Mouse (Mus musculus): Measurements from ENCODE around the gene Bhlhe40. TPM values are rescaled to one million over a fixed set of nuclear protein-coding genes. Genes with fewer than 3 reads are reported as not detected.
A peak's percentile ranks its signal among the peaks of the same experiment; 100 is the strongest.

The Bhlhe40 gene
- total and polyA plus RNA-seq, 3 experiments = 27.9 to 64.6 (median 31.1) TPM

- Histone ChIP-seq H3K9ac (ENCODE audit: low read depth, low read length) (no peak overlapping the region), H3K27me3 (ENCODE audit: control insufficient read depth, insufficient read depth, low read length) (no peaks in the 10 kb centered on the region), H3K4me1 (ENCODE audit: control insufficient read depth, insufficient read depth, low read length) (peaks cover 19% of the 10 kb centered on the region), H3K36me3 (ENCODE audit: control insufficient read depth, insufficient read depth, low read length) (peaks cover 17% of the 10 kb centered on the region), H3K79me2 (replicated peaks; ENCODE audit: control insufficient read depth, insufficient read depth, low read length) (no peaks in the 10 kb centered on the region), H3K4me3 (no peak overlapping the region), H3K27ac (peak overlapping the region; percentile 40; the same call in 1 of the 2 replicates)
- intact Hi-C loops (cut with DNase I) = no loop called here
- DNase-seq = no peak
- 91% methylated on average over 3 of the region's 3 CpGs for WGBS
- TF ChIP-seq CTCF (IDR thresholded peaks at IDR 0.05) = no peak
- no peak for TF ChIP-seq EP300 (IDR thresholded peaks at IDR 0.05; ENCODE audit: insufficient read depth, low read depth, low read length)
- TF ChIP-seq POLR2A (IDR thresholded peaks at IDR 0.05; ENCODE audit: insufficient read depth, low read depth, low read length) = no peak
Measured at GRCm38 (mm10) chr6:108670276-108670675, 9.8 kb downstream of the Bhlhe40 start.

GRCm38 (mm10) chr6:108670821-108671220 is 10.4 kb downstream of the Bhlhe40 start:
- TF ChIP-seq POLR2A (IDR thresholded peaks at IDR 0.05; ENCODE audit: insufficient read depth, low read depth, low read length) (0 out of 2 replicates have a peak, but pooled peaks have one; percentile 34), CTCF (IDR thresholded peaks at IDR 0.05) (no peak), EP300 (IDR thresholded peaks at IDR 0.05; ENCODE audit: insufficient read depth, low read depth, low read length) (peak; percentile 60)
- intact Hi-C loops (cut with DNase I) = no loop called here
- DNase-seq = peak; percentile 52 to 74
- Histone ChIP-seq H3K36me3 (ENCODE audit: control insufficient read depth, insufficient read depth, low read length) (peaks cover 12% of the 10 kb centered on the region), H3K9ac (ENCODE audit: low read depth, low read length) (no peak overlapping the region), H3K27ac (peak overlapping the region; percentile 40), H3K4me1 (ENCODE audit: control insufficient read depth, insufficient read depth, low read length) (peaks cover 16% of the 10 kb centered on the region), H3K79me2 (replicated peaks; ENCODE audit: control insufficient read depth, insufficient read depth, low read length) (no peaks in the 10 kb centered on the region), H3K27me3 (ENCODE audit: control insufficient read depth, insufficient read depth, low read length) (no peaks in the 10 kb centered on the region), H3K4me3 (no peak overlapping the region)
- WGBS = 27% methylated on average over 3 of the region's 3 CpGs

GRCm38 (mm10) chr6:108672094-108672493 is 11.7 kb downstream of the Bhlhe40 start:
- H3K9ac ChIP-seq (ENCODE audit: low read depth, low read length) = no peak overlapping the region
- H3K79me2 ChIP-seq (replicated peaks; ENCODE audit: control insufficient read depth, insufficient read depth, low read length) = no peaks in the 10 kb centered on the region
- H3K36me3 ChIP-seq (ENCODE audit: control insufficient read depth, insufficient read depth, low read length) = peaks cover 2% of the 10 kb centered on the region
- intact Hi-C loops (cut with DNase I) = no loop called here
- peaks cover 13% of the 10 kb centered on the region for H3K4me1 ChIP-seq (ENCODE audit: control insufficient read depth, insufficient read depth, low read length)
- H3K27ac ChIP-seq = no peak overlapping the region
- TF ChIP-seq POLR2A (IDR thresholded peaks at IDR 0.05; ENCODE audit: insufficient read depth, low read depth, low read length) = no peak
- TF ChIP-seq EP300 (IDR thresholded peaks at IDR 0.05; ENCODE audit: insufficient read depth, low read depth, low read length) = no peak
- no peak for TF ChIP-seq CTCF (IDR thresholded peaks at IDR 0.05)
- no peak overlapping the region for H3K4me3 ChIP-seq
- WGBS = 59% methylated on average over 8 of the region's 8 CpGs
- no peaks in the 10 kb centered on the region for H3K27me3 ChIP-seq (ENCODE audit: control insufficient read depth, insufficient read depth, low read length)
- DNase-seq = no peak

- Histone ChIP-seq H3K9ac (ENCODE audit: low read depth, low read length) (no peak overlapping the region), H3K4me3 (no peak overlapping the region), H3K79me2 (replicated peaks; ENCODE audit: control insufficient read depth, insufficient read depth, low read length) (no peaks in the 10 kb centered on the region), H3K27ac (no peak overlapping the region), H3K4me1 (ENCODE audit: control insufficient read depth, insufficient read depth, low read length) (peaks cover 4% of the 10 kb centered on the region), H3K36me3 (ENCODE audit: control insufficient read depth, insufficient read depth, low read length) (no peaks in the 10 kb centered on the region), H3K27me3 (ENCODE audit: control insufficient read depth, insufficient read depth, low read length) (no peaks in the 10 kb centered on the region)
- TF ChIP-seq POLR2A (IDR thresholded peaks at IDR 0.05; ENCODE audit: insufficient read depth, low read depth, low read length) (no peak), CTCF (IDR thresholded peaks at IDR 0.05) (peak; percentile 21; the same call in 1 of the 2 replicates), EP300 (IDR thresholded peaks at IDR 0.05; ENCODE audit: insufficient read depth, low read depth, low read length) (no peak)
- WGBS = 87% methylated on average over 2 of the region's 2 CpGs
- DNase-seq = no peak
- intact Hi-C loops (cut with DNase I) = no loop called here
Measured at GRCm38 (mm10) chr6:108674221-108674620, 13.8 kb downstream of the Bhlhe40 start.

GRCm38 (mm10) chr6:108676783-108677340 is 16.4 kb downstream of the Bhlhe40 start:
- H3K79me2 ChIP-seq (replicated peaks; ENCODE audit: control insufficient read depth, insufficient read depth, low read length) = no peaks in the 10 kb centered on the region
- 81% methylated on average over 9 of the region's 9 CpGs for WGBS
- no peak for TF ChIP-seq CTCF (IDR thresholded peaks at IDR 0.05)
- TF ChIP-seq EP300 (IDR thresholded peaks at IDR 0.05; ENCODE audit: insufficient read depth, low read depth, low read length) = no peak
- no peak for TF ChIP-seq POLR2A (IDR thresholded peaks at IDR 0.05; ENCODE audit: insufficient read depth, low read depth, low read length)
- no peaks in the 10 kb centered on the region for H3K36me3 ChIP-seq (ENCODE audit: control insufficient read depth, insufficient read depth, low read length)
- no peak overlapping the region for H3K4me3 ChIP-seq
- no peak overlapping the region for H3K27ac ChIP-seq
- no peak for DNase-seq
- H3K9ac ChIP-seq (ENCODE audit: low read depth, low read length) = no peak overlapping the region
- no peaks in the 10 kb centered on the region for H3K27me3 ChIP-seq (ENCODE audit: control insufficient read depth, insufficient read depth, low read length)
- H3K4me1 ChIP-seq (ENCODE audit: control insufficient read depth, insufficient read depth, low read length) = peaks cover 3% of the 10 kb centered on the region
- intact Hi-C loops (cut with DNase I) = no loop called here

- intact Hi-C loops (cut with DNase I) = no loop called here
- Histone ChIP-seq H3K27me3 (ENCODE audit: control insufficient read depth, insufficient read depth, low read length) (no peaks in the 10 kb centered on the region), H3K4me3 (no peak overlapping the region), H3K9ac (ENCODE audit: low read depth, low read length) (no peak overlapping the region), H3K4me1 (ENCODE audit: control insufficient read depth, insufficient read depth, low read length) (peaks cover 3% of the 10 kb centered on the region), H3K36me3 (ENCODE audit: control insufficient read depth, insufficient read depth, low read length) (no peaks in the 10 kb centered on the region), H3K79me2 (replicated peaks; ENCODE audit: control insufficient read depth, insufficient read depth, low read length) (no peaks in the 10 kb centered on the region), H3K27ac (no peak overlapping the region; the same call in 1 of the 2 replicates)
- peak; percentile 49 to 64 for DNase-seq
- WGBS = 67% methylated on average over 4 of the region's 4 CpGs
- TF ChIP-seq POLR2A (IDR thresholded peaks at IDR 0.05; ENCODE audit: insufficient read depth, low read depth, low read length) = no peak
- TF ChIP-seq CTCF (IDR thresholded peaks at IDR 0.05) = no peak
- no peak for TF ChIP-seq EP300 (IDR thresholded peaks at IDR 0.05; ENCODE audit: insufficient read depth, low read depth, low read length)
Measured at GRCm38 (mm10) chr6:108677697-108678096, 17.3 kb downstream of the Bhlhe40 start.

Data from heart, adult 2 months (tissue).